Mouse (Mus musculus) embryonic fibroblast, embryonic 13.5 days (primary cell): ENCODE results near the gene Optn. TPM values are rescaled to one million over a fixed set of nuclear protein-coding genes. Genes with fewer than 3 reads are reported as not detected.

Source experiments
- H3K27ac ChIP-seq: 2 replicates; pipeline ENCODE4 v1.5.1; 2012; ENCODE audit warnings: low read length, control low read depth, inconsistent platforms; ENCODE audit not compliant: insufficient read depth
- H3K4me1 ChIP-seq: 2 replicates; pipeline ENCODE4 v1.6.1; 2011; ENCODE audit warnings: low read length; ENCODE audit not compliant: control insufficient read depth, insufficient read depth
- H3K4me3 ChIP-seq: 2 replicates; pipeline ENCODE4 v1.5.1; 2011; ENCODE audit warnings: mild to moderate bottlenecking, control low read depth, low read length; ENCODE audit not compliant: insufficient read depth
- CTCF ChIP-seq: IDR thresholded peaks from 2 replicates; pipeline ENCODE4 v1.5.1; 2011; ENCODE audit warnings: mild to moderate bottlenecking, control low read depth, low read length, moderate library complexity, borderline replicate concordance; ENCODE audit not compliant: insufficient read depth
- POLR2A ChIP-seq: IDR thresholded peaks from 2 replicates; pipeline ENCODE4 v1.6.1; 2011; ENCODE audit warnings: low read depth, mild to moderate bottlenecking, control low read depth, low read length, moderate library complexity
- polyA plus RNA-seq: library from polyadenylated mRNA; stranded (reverse); fragments of >200 nt; gene quantifications from 2 replicates; pipeline ENCODE4 v1.2.4, GENCODE M21; 2011; ENCODE audit warnings: low read depth; ENCODE audit not compliant: missing spikeins, insufficient read length

Optn gene
- polyA plus RNA-seq, 1 experiment = 10.4 TPM

GRCm38 (mm10) chr2:5019708-5020107 lies 44.1 kb downstream of the Optn start:
- TF ChIP-seq POLR2A = no peak
- TF ChIP-seq CTCF = no peak
- no peak overlapping the region for H3K4me3 ChIP-seq
- H3K27ac ChIP-seq = no peak overlapping the region
- H3K4me1 ChIP-seq = no peaks in the 10 kb centered on the region

- no peak for TF ChIP-seq POLR2A
- TF ChIP-seq CTCF = no peak
- Histone ChIP-seq H3K27ac (no peak overlapping the region), H3K4me3 (no peak overlapping the region), H3K4me1 (no peaks in the 10 kb centered on the region)
These were observed 46.9 kb downstream of the Optn start for GRCm38 (mm10) chr2:5016922-5017321.

GRCm38 (mm10) chr2:5015527-5015926 lies 48.3 kb downstream of the Optn start:
- no peak for TF ChIP-seq POLR2A
- TF ChIP-seq CTCF = no peak
- Histone ChIP-seq H3K4me3 (no peak overlapping the region), H3K4me1 (peaks cover 2% of the 10 kb centered on the region; the same call in 1 of the 2 replicates), H3K27ac (no peak overlapping the region)

- Histone ChIP-seq H3K4me3 (no peak overlapping the region), H3K4me1 (peaks cover 2% of the 10 kb centered on the region; the same call in 1 of the 2 replicates), H3K27ac (no peak overlapping the region)
- no peak for TF ChIP-seq CTCF
- TF ChIP-seq POLR2A = no peak
These were observed 49.2 kb downstream of the Optn start for GRCm38 (mm10) chr2:5014616-5015015.

- H3K4me1 ChIP-seq = peaks cover 2% of the 10 kb centered on the region; the same call in 1 of the 2 replicates
- peak within 1 kb of the TSS; percentile 77 for H3K4me3 ChIP-seq
- H3K27ac ChIP-seq = no peak within 1 kb of the TSS
- TF ChIP-seq CTCF (no peak), POLR2A (no peak; the same call in 1 of the 2 replicates)
These were observed 51.1 kb downstream of the Optn start, which contains the start of gene Mcm10 for GRCm38 (mm10) chr2:5012491-5013324. Mcm10 (minus strand) TSS chr2:5012791.

- Histone ChIP-seq H3K27ac (no peak overlapping the region), H3K4me3 (peak overlapping the region; percentile 77), H3K4me1 (peaks cover 2% of the 10 kb centered on the region; the same call in 1 of the 2 replicates)
- TF ChIP-seq CTCF (no peak), POLR2A (no peak)
These were observed 51.9 kb downstream of the Optn start for GRCm38 (mm10) chr2:5011898-5012490.

- Histone ChIP-seq H3K4me3 (no peak overlapping the region), H3K4me1 (peaks cover 2% of the 10 kb centered on the region; the same call in 1 of the 2 replicates), H3K27ac (no peak overlapping the region)
- TF ChIP-seq CTCF (no peak), POLR2A (no peak)
These were observed 56.7 kb downstream of the Optn start for GRCm38 (mm10) chr2:5007107-5007506.

- TF ChIP-seq CTCF (no peak), POLR2A (no peak)
- no peaks in the 10 kb centered on the region for H3K4me1 ChIP-seq
- H3K4me3 ChIP-seq = no peak overlapping the region
- no peak overlapping the region for H3K27ac ChIP-seq
These were observed 62.6 kb downstream of the Optn start for GRCm38 (mm10) chr2:5001266-5001665.

- Histone ChIP-seq H3K27ac (no peak overlapping the region), H3K4me1 (no peaks in the 10 kb centered on the region), H3K4me3 (no peak overlapping the region)
- TF ChIP-seq CTCF = no peak
- no peak for TF ChIP-seq POLR2A
These were observed 64.9 kb downstream of the Optn start for GRCm38 (mm10) chr2:4998905-4999304.

- no peak for TF ChIP-seq CTCF
- TF ChIP-seq POLR2A = no peak
- Histone ChIP-seq H3K27ac (no peak overlapping the region), H3K4me1 (no peaks in the 10 kb centered on the region), H3K4me3 (no peak overlapping the region)
These were observed 67.4 kb downstream of the Optn start for GRCm38 (mm10) chr2:4996421-4996824.
